Mouse (Mus musculus) lung, postnatal 0 days (tissue): Measurements from ENCODE around the gene Cuedc2.

ENCODE experiments used
- CTCF ChIP-seq: IDR thresholded peaks from 2 replicates; pipeline ENCODE4 v1.5.1; 2016; ENCODE audit warnings: antibody characterized with exemption, mild to moderate bottlenecking
- EP300 ChIP-seq: IDR thresholded peaks from 2 replicates; pipeline ENCODE4 v1.6.1; 2016; ENCODE audit warnings: antibody characterized with exemption, mild to moderate bottlenecking, control low read depth

GRCm38 (mm10) chr19:46303251-46304215 is 35.0 kb downstream of the Cuedc2 start:
- no peak for TF ChIP-seq CTCF
- TF ChIP-seq EP300 = no peak
